Mouse (Mus musculus) thymus, adult 2 months (tissue): ENCODE results near the gene Fam173a.

Source experiments
- CTCF ChIP-seq: fragments of 200-500 bp; IDR thresholded peaks from 2 replicates; pipeline ENCODE4 v1.5.1; 2012; ENCODE audit warnings: mild to moderate bottlenecking, control low read depth, low read length, moderate library complexity, borderline replicate concordance; ENCODE audit not compliant: control insufficient read depth, poor library complexity, insufficient read depth; ENCODE audit errors: extremely low read depth
- POLR2A ChIP-seq: fragments of 200-500 bp; IDR thresholded peaks from 2 replicates; pipeline ENCODE4 v1.6.1; 2012; ENCODE audit warnings: mild to moderate bottlenecking, low read length, control low read depth, moderate library complexity; ENCODE audit not compliant: control insufficient read depth, poor library complexity, insufficient read depth; ENCODE audit errors: extremely low read depth

DNA sequence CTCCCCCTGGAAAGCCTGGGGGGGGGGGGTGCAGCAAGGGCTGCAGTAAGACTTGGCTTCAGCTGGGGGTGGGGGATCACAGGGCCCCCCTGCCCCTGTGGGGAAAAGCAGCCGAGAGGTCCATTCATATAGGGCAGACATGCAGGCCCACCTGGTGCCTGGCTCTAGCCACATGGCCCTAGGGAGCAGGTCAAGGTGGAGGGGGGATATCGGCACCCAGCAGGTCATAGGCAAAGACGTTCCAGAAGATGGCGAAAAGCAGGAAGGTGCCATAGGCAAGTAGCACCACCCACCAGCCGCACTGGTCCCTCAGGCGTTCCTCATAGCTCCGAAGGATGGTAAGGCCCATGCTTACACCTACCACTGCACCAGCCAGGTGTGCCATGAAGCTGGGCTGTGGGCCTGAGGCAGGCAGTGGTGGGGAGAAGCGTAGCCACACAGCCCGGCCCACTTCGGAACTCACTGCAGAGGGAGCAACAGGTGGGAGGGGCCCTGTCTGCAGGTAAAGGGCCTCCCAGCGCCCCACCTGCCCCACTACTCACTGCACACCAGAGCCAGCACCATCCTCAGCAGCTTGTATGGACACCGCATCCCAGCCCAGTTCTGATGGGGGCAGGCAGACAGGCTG is 42.0 kb upstream of the Fam173a start:
- no peak for TF ChIP-seq CTCF
- no peak for TF ChIP-seq POLR2A
